Mouse (Mus musculus) adrenal gland, adult (tissue): ENCODE measurements around the gene Dgki.
A peak's percentile ranks its signal among the peaks of the same experiment; 100 is the strongest.

Source experiments
- DNase-seq, 2 experiments: peaks; one replicate each; pipeline ENCODE4 v3.0.0; 2022 to 2023; ENCODE audit warnings: low spot score in 1 of 2; ENCODE audit not compliant: inconsistent age in 2 of 2

The Dgki gene

GRCm38 (mm10) chr6:36937527-36937926, 362.5 kb downstream of the Dgki start:
- DNase-seq: no peak

GRCm38 (mm10) chr6:36936816-36937215, 363.2 kb downstream of the Dgki start:
- no peak for DNase-seq

DNA sequence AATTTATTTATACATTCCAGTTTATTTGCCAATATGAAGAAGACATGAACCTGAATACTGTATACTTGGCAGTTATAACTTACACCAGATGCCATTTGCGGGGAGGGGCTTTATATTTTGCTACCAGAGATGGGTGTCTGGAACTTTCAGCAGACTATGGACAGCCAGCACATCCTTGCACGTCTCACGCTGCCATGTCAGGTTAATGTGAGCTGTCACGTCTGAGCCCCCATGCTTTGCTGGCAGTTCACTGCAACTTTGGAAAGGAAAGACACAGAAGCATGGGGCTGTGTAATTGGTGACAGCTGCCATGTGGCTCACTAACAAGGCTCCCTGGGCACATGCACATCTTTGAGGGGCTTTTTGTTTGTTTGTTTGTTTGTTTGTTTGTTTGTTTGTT, 368.5 kb downstream of the Dgki start:
- no peak for DNase-seq

DNA sequence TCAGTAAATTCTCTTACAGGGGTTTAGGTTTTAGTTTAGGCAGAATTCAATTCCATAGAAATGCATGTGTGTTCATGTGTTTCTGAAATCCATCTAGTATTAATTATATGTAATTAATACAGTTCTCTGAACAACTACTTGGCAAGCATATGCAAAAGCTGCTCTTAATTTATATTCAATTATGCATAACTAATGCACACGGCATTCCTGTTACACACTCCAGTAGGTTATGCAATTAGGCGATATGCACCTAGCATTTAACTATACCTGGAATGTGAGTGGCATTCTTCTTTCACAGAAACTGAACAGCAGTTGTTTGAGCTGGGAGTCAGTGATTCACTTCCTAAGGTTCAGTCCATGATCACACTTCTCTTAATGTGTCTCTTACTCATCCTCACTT, 370.2 kb downstream of the Dgki start:
- no peak for DNase-seq

- no peak for DNase-seq
Observed at GRCm38 (mm10) chr6:36926455-36926854, 373.5 kb downstream of the Dgki start.

DNA sequence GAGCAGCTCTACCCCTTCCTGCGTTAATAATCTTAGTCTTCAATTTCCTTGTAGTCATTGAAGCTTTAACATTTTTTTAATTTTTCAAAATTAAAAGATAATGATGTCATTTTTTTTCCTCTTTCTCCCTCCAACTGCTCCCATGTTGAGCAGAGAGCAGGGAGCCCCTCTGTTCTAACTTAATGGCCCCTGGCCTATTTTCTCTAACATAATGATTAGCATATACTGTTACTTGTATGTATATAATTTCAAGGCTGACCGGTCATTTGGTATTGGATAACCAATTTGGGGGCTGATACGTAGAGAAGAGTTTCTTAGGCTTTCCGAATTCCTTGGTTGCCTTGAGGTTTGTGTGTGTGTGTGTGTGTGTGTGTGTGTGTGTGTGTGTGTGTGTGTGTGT, 378.0 kb downstream of the Dgki start:
- no peak for DNase-seq

DNA sequence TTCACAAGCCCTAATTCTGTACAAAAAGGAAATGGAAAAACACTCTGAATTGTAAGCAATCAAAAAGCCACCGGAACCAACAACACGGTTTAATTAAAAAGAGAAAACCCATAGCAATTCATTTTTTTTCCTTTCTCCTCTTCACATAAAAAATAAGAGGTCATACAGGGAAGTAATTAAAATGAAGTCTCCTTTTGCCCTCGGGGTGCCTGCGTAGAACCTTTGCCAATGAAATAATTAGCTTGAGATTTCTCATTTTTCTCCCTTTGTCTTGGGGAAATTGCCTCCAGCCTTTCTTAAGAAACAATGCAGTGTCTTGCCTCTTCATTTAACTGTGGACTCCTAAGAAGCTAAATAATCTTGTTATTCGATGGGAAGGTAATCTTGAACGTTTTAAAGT, 388.4 kb downstream of the Dgki start:
- no peak for DNase-seq

DNA sequence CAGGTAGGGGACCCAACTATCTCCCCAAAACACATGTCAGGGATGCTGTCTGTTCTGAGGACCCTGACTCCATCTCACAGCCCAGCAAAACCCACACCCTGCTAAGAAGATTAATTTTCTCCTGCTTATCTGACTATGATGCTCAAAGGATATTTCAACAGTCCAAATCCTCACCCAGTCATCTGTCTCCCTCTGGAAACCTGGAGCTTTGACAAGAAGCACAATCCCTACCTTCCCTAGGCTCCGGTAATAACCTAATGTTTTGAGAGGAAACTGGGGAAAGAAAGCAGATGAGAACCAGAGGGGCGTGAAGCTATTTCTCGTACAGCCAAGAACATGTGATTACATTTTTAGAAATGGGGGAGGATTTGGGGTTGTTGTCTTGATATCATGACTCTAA, 392.8 kb downstream of the Dgki start:
- no peak for DNase-seq

DNA sequence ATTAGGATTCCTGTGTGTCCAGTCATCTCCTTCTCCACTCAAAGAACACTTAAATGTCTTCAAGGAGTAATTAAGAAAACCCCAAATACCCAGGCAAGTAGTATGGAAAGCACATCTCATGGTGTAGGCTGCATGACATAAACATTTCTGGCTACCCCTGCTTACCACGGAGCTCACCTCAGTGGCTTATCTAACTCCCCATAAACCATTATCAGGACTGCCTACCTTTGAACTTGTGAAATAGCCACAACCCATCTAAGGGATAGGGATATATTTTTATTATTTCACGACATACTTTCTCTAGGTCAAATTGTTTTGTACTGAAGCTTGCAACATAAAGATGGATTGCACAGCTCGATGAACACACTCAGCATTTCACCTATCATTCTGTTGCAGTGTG, 394.0 kb downstream of the Dgki start:
- no peak for DNase-seq

DNA sequence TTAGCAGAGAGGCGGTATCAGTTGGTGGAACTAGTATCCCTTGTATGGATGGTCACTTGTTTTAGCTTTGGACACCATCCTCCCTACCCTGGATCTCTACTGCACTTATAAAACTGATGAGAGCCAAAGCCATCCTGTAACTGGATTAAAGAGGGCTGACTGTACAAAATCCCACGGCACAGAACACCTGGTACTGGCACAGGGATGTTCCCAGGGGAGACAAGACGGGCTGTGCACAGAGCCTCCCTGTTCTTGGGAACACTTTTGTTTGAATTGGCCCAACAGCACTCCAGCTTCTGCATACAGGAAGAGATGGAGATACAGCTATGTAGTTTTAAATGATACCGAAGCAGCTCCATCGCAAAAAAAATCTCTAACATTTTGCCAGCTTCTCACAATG, 395.1 kb downstream of the Dgki start:
- DNase-seq: no peak

GRCm38 (mm10) chr6:36903821-36904220, 396.2 kb downstream of the Dgki start:
- peak; percentile 8 to 82 for DNase-seq

DNA sequence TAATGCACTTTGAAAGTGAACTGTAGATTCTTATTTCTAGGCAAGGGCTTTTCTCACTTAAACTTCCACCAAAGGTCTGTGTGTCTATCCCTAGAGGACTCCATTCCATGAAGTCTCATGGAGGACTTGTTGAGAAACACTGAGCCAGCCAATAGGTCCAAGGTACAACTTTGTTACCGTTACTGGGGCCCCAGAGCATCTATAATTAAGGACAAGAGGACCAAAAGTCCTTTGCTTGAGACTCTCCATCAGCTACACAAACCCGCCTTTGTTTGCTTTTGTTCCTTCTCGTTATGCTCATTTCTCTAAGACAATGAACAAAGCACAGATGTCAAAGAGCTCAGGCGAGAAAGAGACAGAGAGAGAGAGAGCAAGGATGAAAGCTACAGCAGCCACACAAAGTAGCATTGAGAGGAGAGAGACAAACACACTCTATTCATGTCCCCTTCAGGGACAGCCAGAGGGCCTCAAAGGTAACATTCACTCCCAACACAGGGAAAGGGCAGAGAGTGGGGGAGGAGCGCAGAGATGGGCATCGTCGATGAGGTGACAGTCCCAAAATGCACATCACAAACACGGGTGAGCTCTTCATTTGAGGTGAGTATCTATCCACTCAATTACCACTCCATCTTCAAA, 396.7 kb downstream of the Dgki start:
- peak in 1 of 2 experiments; percentile 22 for DNase-seq

GRCm38 (mm10) chr6:36899872-36900271, 400.1 kb downstream of the Dgki start:
- DNase-seq: no peak

DNA sequence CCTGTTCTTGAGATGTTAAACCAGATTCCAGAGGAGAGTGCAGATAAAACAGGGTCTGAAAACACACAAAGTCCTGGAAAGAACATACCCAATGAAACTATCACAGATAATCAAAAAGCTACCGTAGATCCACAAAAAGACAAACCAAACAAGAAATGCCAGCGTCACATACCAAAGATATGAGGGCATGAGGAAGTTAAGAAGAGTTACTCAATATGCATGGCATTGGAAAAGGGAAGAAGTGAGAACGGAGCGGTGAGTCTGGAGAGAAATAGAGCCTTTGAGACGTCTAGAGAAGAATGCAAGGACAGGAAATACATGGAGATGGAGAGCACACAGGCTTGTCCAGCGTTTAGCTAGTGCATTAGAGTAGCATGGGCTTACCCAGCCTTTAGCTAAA, 401.6 kb downstream of the Dgki start:
- DNase-seq: no peak

DNA sequence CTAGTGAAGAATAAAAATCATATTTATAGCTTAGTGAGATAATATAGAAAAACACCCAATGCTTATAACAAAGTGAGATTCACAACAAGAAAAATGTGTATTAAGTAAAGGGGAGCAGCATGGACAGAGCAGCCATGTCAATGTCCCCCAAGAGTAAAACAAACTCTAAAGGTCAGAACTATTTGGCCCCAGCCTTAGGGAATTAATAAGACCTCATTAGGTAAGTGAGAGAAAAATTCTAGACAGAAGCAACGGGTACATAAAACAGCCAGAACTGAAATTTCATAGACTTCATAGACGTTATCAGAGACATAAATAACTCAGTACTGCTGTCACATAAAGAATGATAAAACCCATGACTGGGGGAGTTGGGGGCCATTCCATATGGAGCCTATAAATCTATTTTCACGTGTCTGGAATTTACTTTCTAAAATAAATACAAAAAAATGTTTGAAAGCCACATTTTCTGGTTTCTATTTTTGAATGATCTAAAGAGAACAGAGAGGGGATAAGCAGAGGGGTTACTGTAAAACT, 402.3 kb downstream of the Dgki start:
- no peak for DNase-seq

DNA sequence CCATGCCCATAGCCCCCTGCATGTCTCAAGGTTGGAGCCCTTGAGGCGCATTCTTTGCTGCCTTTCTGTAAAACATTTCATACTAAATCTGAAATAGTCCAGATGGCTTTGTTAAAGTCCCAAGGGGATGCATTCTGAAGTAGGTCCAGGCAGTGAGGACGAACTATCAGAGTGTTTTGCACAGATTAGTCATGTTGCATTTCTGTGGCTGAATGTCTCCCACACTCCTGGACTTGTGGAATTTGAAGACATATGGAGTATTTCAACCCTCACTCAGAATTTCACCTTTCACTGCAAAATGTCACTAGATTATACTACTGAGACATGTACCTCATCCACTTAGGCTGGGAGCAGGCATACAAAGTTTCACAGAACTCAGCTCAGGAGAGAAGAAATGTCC, 403.3 kb downstream of the Dgki start:
- no peak for DNase-seq

GRCm38 (mm10) chr6:36891820-36892219, 408.2 kb downstream of the Dgki start:
- no peak for DNase-seq

DNA sequence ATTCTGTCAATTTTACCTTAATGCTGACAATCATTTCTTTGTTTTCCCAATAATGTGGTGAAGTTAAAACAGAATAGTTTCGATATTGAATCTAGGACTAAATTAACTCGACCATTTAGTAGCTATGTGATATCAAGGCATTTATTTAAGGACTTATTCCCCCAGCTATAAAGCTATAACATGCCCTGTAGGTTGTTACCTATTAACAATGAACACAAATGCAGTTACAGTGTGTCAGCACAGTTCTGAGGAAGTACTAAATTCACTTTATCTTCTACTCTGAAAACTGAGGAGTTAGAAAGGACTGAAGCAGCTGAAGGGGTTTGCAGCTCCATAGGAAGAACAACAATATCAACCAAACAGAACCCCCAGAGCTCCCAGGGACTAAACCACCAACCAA, 409.2 kb downstream of the Dgki start:
- DNase-seq: no peak

GRCm38 (mm10) chr6:36890296-36890695, 409.7 kb downstream of the Dgki start:
- DNase-seq: peak; percentile 11 to 49

GRCm38 (mm10) chr6:36881309-36881708, 418.7 kb downstream of the Dgki start:
- DNase-seq: no peak

DNA sequence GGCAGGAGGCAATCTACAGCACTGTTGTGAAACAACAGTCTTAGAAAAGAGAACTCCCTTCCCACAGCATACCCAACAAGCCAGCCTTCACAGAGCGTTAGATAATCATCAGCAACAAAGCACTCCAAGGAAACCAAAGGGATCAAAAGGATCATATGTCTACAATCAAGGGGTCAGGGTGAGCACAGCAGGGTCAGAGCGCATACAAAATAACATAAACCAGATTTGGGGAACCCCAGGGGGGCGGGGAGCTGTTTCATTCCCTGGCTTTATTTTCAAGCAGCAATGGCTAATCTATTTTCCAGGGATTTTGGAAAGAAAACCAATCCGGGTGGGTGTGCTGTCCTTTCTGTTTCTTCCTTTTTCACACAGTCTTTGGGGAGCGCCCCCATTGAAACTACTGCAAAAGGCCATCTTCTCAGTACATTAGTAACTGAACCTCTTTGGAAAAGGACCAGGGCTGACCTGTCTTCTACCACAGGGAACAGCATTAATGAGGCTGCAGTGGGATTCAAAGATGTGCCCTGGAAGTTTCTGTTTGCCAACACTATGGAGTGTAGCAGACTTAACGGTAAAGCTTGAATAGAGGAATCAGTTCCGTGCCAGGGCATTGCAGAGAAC, 419.2 kb downstream of the Dgki start:
- no peak for DNase-seq

DNA sequence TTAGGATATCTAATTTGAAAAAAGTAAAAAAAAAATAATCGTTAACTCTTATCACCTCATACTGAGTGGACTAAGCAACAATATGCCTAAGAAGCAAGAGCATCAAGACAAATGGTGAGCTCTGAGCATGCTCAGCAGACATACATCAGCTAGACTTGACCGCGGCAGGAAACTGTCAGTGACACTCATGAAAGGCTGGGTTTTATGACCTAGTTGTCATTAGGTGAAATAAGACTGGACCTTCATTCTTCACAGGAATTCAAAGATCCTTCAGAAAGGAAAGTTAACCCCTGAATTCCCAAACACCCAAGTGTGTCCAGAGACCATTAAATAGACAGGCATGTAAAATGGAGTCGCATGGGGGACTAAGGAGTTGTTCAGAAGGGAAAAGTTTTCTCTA, 422.6 kb downstream of the Dgki start:
- DNase-seq: no peak

- no peak for DNase-seq
Observed at GRCm38 (mm10) chr6:36876426-36876825, 423.6 kb downstream of the Dgki start.
